8 mouse cellular contexts compared by ENCODE assay signal in the genomic region with DNA sequence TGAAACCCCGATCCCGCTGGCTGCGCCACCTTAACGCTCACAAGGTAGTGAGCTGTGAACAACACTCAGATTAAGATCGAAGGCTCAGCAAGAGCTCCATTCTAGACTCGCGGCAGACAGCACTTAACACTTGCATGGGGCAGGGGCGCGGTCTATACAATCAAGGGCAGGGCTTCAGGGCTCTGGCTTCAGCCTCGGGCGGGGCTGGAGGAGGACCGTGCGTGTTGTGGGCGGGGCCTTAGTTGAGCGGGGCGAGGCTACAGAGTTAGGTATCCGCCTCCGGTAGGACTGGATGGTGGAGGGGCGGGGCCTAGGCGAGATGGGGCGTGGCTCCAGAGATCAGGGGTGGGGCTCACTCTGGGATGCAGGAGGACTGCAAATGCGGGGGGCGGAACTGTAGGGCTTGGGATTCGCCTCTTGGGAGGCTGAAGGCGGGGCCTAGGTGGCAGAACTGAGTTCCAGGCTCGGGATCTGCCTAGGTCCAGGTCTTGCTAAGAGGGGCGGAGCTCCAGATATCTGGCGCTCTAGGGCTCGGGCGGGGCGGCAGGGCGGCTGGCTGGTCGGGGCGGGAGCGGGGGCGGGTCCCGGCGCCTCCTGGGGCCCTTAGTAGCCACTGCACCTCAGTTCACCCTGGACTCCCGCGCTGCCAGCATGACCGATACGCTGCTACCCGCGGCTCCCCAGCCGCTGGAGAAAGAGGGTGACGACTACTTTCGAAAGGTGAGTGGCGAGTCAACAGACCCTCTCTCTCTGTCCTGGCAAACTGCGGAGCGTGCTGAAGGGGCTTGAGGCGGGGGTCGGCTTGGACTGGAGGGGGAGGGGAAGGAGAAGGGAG. TPM values are rescaled to one million over a fixed set of nuclear protein-coding genes. Genes with fewer than 3 reads are reported as not detected.
DNase-seq lines count a peak whose midpoint lies in the region; ATAC-seq lines count a peak whose summit lies in the region.

A gene (plus strand): TSS at position 479 of the 835 bp plus-strand sequence.

- peak within 1 kb of the TSS; percentile 62 for H3K4me3 ChIP-seq in hindbrain, embryonic 15.5 days

- peak; percentile 97 for DNase-seq in T-cell, adult 2 months (ENCODE audit: low spot score)
- DNase-seq in cerebellum, postnatal 36 days: peak; percentile 99
- DNase-seq in frontal cortex, postnatal 36 days (ENCODE audit: low spot score in 2 of 2): peak; percentile 99
- peak; percentile 99 for DNase-seq in left cerebral cortex, adult 11 months (ENCODE audit: low spot score)
- DNase-seq in lung, postnatal 4 days: peak; percentile 99 to 100
- DNase-seq in retina, postnatal 7 days (ENCODE audit: low read depth, low spot score): peak; percentile 97
- DNase-seq in urinary bladder, adult 2 months (ENCODE audit: low spot score): peak; percentile 92

- peaks cover 17% of the 10 kb centered on the region for H3K27me3 ChIP-seq in hindbrain, embryonic 15.5 days

- peak; percentile 98 for ATAC-seq in hindbrain, embryonic 15.5 days (ENCODE audit: low FRiP score, low read depth)

- H3K9ac ChIP-seq in hindbrain, embryonic 15.5 days: peak within 1 kb of the TSS; percentile 52

- H3K4me2 ChIP-seq in hindbrain, embryonic 15.5 days: peak within 1 kb of the TSS; percentile 100

- peak within 1 kb of the TSS; percentile 66 for H3K27ac ChIP-seq in hindbrain, embryonic 15.5 days (replicated peaks)

- H3K36me3 ChIP-seq in hindbrain, embryonic 15.5 days: no peaks in the 10 kb centered on the region

- no peaks in the 10 kb centered on the region for H3K9me3 ChIP-seq in hindbrain, embryonic 15.5 days

- WGBS in hindbrain, embryonic 15.5 days: under 1% methylated on average over 50 of the region's 52 CpGs

- H3K4me1 ChIP-seq in hindbrain, embryonic 15.5 days (replicated peaks): peaks cover 20% of the 10 kb centered on the region

RNA-seq across cellular contexts. Expression of the gene that starts here (rescaled TPM):
- 2.8 and 3.7 TPM in 2 replicates for polyA plus RNA-seq in hindbrain, embryonic 15.5 days (2015; fragmentation: Nextera tagmentation; extraction: Ambion mirVana)
- 4.3 and 5.0 TPM in 2 replicates for polyA plus RNA-seq in urinary bladder, adult 2 months (2012; rRNA removed)

Comparison
In these comparisons a context has a peak if more than half of its experiments do, and no peak if none do; other contexts are left out.
1. Peak in every context shown above with its lines: DNase-seq, ATAC-seq, H3K4me3 ChIP-seq and H3K27ac ChIP-seq.